Mouse (Mus musculus) E14TG2a.4 (cell line): ENCODE results near the gene Plppr3.

Experiments used
- H3K27me3 ChIP-seq: 2 replicates; pipeline ENCODE4 v1.6.1; 2014; ENCODE audit warnings: low read length, control low read depth; ENCODE audit not compliant: insufficient read depth
- H3K36me3 ChIP-seq: 2 replicates; pipeline ENCODE4 v1.6.1; 2014; ENCODE audit warnings: low read length, control low read depth; ENCODE audit not compliant: insufficient read depth
- H3K4me1 ChIP-seq: replicated peaks from 2 replicates; pipeline ENCODE4 v1.6.1; 2014; ENCODE audit warnings: low read depth, low read length, control low read depth
- H3K4me3 ChIP-seq: replicated peaks from 2 replicates; pipeline ENCODE4 v1.5.1; 2014; ENCODE audit warnings: mild to moderate bottlenecking, low read length
- H3K9me3 ChIP-seq: 2 replicates; pipeline ENCODE4 v1.6.1; 2014; ENCODE audit warnings: low read length, control low read depth
- CTCF ChIP-seq: conservative IDR thresholded peaks from 2 replicates; pipeline ENCODE4 v1.5.1; 2014; ENCODE audit warnings: low read length
- NANOG ChIP-seq: IDR thresholded peaks from 2 replicates; pipeline ENCODE4 v1.6.1; 2014; ENCODE audit warnings: borderline replicate concordance, low read length, mixed read lengths
- POU5F1 ChIP-seq: IDR thresholded peaks from 2 replicates; pipeline ENCODE4 v1.6.1; 2014; ENCODE audit warnings: low read length, borderline replicate concordance

Gene Plppr3

GRCm38 (mm10) chr10:79874290-79874862 lies at the start of gene Plppr3, which contains the start of gene Prtn3:
TSS of gene Plppr3 (minus strand) at chr10:79874634.
TSS of gene Prtn3 (plus strand) at chr10:79874476.
- peaks cover 45% of the 10 kb centered on the region for H3K4me1 ChIP-seq
- TF ChIP-seq NANOG: no peak

GRCm38 (mm10) chr10:79921572-79921971 lies 47.1 kb upstream of the Plppr3 start:
- Histone ChIP-seq H3K9me3 (no peaks in the 10 kb centered on the region), H3K27me3 (peaks cover 72% of the 10 kb centered on the region), H3K36me3 (no peaks in the 10 kb centered on the region), H3K4me1 (peaks cover 88% of the 10 kb centered on the region), H3K4me3 (peak overlapping the region; percentile 69)
- TF ChIP-seq CTCF: no peak
- TF ChIP-seq POU5F1: no peak
- no peak for TF ChIP-seq NANOG

More at GRCm38 (mm10) chr10:79874290-79874862, at the start of gene Plppr3, which contains the start of gene Prtn3:
- no peaks in the 10 kb centered on the region for H3K36me3 ChIP-seq
- H3K4me3 ChIP-seq: peak within 1 kb of the TSS; percentile 80
- peaks cover 9% of the 10 kb centered on the region; the same call in 1 of the 2 replicates for H3K9me3 ChIP-seq
- peaks cover 63% of the 10 kb centered on the region for H3K27me3 ChIP-seq

GRCm38 (mm10) chr10:79920958-79921535 lies 46.6 kb upstream of the Plppr3 start, which contains the start of gene R3hdm4:
TSS of gene R3hdm4 (minus strand) at chr10:79921208.
- Histone ChIP-seq H3K27me3 (peaks cover 68% of the 10 kb centered on the region), H3K4me1 (peaks cover 87% of the 10 kb centered on the region), H3K9me3 (no peaks in the 10 kb centered on the region), H3K36me3 (no peaks in the 10 kb centered on the region), H3K4me3 (peak within 1 kb of the TSS; percentile 69)
- TF ChIP-seq NANOG: no peak
- no peak for TF ChIP-seq POU5F1
- TF ChIP-seq CTCF: no peak

GRCm38 (mm10) chr10:79920056-79920890 lies 45.8 kb upstream of the Plppr3 start:
- TF ChIP-seq NANOG (no peak), CTCF (no peak), POU5F1 (no peak)
- Histone ChIP-seq H3K27me3 (peaks cover 65% of the 10 kb centered on the region), H3K4me1 (peaks cover 87% of the 10 kb centered on the region), H3K4me3 (peak overlapping the region; percentile 69), H3K9me3 (no peaks in the 10 kb centered on the region), H3K36me3 (no peaks in the 10 kb centered on the region)

GRCm38 (mm10) chr10:79919251-79919849 lies 44.9 kb upstream of the Plppr3 start:
- H3K4me1 ChIP-seq: peaks cover 86% of the 10 kb centered on the region
- peaks cover 65% of the 10 kb centered on the region for H3K27me3 ChIP-seq
- peak overlapping the region; percentile 69 for H3K4me3 ChIP-seq
- H3K36me3 ChIP-seq: no peaks in the 10 kb centered on the region; the same call in 1 of the 2 replicates
- TF ChIP-seq NANOG (no peak), CTCF (no peak), POU5F1 (no peak)
- no peaks in the 10 kb centered on the region for H3K9me3 ChIP-seq

GRCm38 (mm10) chr10:79918231-79919078 lies 44.0 kb upstream of the Plppr3 start:
- Histone ChIP-seq H3K4me3 (peak overlapping the region; percentile 65), H3K9me3 (no peaks in the 10 kb centered on the region), H3K27me3 (peaks cover 61% of the 10 kb centered on the region), H3K4me1 (peaks cover 78% of the 10 kb centered on the region), H3K36me3 (no peaks in the 10 kb centered on the region; the same call in 1 of the 2 replicates)
- no peak for TF ChIP-seq NANOG
- no peak for TF ChIP-seq CTCF
- TF ChIP-seq POU5F1: no peak

- no peak for TF ChIP-seq NANOG
- TF ChIP-seq POU5F1: no peak
- no peak for TF ChIP-seq CTCF
- Histone ChIP-seq H3K27me3 (peaks cover 53% of the 10 kb centered on the region), H3K4me3 (peak overlapping the region; percentile 84), H3K9me3 (no peaks in the 10 kb centered on the region), H3K36me3 (no peaks in the 10 kb centered on the region; the same call in 1 of the 2 replicates), H3K4me1 (peaks cover 74% of the 10 kb centered on the region)
These were observed 43.2 kb upstream of the Plppr3 start for GRCm38 (mm10) chr10:79917532-79918100.
